Mouse (Mus musculus): ENCODE measurements around the gene Tex45. TPM values are rescaled to one million over a fixed set of nuclear protein-coding genes. Genes with fewer than 3 reads are reported as not detected.

The Tex45 gene
- total RNA-seq, 2 experiments from 2014 or later = not detected

DNA sequence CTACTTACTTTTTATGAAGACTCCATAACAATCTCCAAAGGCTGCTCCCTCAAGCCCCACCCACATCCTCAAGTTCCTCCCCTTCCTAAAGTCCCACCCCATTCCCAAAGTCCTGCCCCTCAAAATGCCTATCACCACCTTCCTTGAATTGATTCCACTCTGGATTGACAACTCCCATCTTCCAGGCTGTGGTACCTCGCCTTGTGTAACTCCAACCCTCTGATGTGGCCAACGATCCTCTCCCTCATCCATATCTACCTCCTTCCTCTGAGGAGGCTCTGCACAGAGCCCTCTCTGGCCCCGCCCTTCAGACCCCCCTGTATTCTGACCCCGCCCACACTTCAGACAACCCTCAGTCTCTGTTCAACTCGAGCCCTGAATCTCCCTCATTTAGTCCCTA is 14.5 kb downstream of the Tex45 start:
- DNase-seq = no peak

DNA sequence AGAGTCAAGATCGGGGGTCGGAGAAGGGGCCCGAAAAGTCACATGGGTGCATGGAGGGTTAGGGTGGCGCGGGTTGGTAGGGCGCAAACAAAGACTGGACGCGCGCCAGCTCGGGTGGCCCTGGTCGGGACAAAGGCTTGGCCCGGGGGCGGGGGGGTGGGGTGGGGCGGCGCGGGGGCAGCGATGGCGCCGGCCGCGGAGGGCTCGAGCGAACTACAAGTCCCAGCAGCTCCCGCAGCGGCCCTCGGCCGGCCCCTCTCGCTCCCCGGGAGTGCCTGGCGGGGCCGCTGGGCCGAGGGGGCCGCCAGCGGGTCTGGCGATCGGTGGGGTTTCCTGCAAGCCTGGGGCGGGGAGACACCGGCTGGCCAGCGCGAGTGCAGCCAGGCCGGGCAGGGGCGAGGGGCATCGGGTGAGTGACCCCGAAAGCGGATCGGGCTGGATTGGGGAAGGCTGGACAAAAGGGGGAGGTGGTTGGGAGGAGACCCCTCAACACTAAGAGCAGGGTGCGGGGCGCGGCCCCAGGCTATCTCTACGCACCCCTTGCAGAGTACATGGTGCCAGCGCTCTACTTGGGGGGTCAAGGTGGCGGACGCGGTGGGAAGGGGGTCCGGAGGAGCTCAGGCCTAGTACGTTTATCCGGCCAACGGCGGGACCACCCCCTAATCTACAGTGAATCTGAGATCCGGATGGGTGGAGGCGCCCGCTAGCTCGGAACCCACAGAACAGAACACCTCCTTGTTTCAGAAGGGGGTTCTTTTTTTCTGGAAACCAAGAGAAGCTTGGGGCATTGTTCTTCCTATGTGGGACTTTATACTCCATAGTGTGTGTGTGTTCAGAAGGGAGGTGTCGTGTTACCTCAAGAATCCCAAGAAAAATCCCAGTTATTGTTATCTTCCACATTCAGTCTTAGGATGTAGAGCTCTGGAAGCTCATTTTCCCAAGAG is 22.5 kb downstream of the Tex45 start, which contains the start of gene Zfp358:
TSS of gene Zfp358 (plus strand) at position 238 of the 944 bp plus-strand sequence.
- DNase-seq = peak; percentile 80

DNA sequence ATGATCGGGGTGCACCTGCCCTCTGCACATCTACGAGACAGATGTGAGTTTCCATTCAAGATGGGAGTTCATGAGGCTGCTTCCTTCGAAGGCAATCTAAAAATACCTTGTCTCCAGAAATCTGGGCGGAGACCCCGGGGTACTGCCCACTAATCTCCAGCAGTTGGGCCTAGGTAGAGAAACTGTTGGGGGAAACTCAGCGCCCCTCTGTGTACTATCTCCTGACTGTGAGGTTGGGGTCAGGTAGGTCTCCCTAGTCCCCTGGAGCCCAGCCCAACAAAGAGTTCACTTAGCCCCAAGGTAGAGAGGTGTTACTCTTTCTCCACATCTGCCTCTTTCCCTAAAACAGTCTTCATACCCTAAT is 23.2 kb downstream of the Tex45 start:
- no peak for DNase-seq

DNA sequence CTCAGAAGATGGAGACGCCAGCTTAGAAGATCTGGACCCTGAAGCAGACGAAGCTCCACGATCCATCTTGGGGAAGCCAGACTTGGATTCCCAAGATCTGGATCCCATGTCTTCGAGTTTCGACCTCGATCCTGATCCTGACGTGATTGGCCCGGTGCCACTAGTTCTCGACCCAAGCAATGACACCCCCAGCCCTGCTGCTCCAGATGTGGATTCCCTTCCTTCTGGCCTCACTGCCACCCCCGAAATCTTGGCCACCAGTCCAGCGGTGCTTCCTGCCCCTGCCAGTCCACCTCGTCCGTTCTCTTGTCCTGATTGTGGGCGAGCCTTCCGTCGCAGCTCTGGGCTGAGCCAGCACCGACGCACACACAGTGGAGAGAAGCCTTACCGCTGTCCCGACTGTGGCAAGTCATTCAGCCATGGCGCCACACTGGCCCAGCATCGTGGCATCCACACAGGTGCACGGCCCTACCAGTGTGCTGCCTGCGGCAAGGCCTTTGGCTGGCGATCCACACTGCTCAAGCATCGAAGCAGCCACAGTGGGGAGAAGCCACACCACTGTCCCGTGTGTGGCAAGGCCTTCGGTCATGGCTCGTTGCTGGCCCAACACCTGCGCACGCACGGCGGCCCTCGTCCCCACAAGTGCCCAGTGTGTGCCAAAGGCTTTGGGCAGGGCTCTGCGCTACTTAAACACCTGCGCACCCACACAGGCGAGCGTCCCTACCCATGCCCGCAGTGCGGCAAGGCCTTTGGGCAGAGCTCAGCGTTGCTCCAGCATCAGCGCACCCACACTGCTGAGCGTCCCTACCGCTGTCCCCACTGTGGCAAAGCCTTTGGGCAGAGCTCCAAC is 25.1 kb downstream of the Tex45 start:
- DNase-seq = no peak

DNA sequence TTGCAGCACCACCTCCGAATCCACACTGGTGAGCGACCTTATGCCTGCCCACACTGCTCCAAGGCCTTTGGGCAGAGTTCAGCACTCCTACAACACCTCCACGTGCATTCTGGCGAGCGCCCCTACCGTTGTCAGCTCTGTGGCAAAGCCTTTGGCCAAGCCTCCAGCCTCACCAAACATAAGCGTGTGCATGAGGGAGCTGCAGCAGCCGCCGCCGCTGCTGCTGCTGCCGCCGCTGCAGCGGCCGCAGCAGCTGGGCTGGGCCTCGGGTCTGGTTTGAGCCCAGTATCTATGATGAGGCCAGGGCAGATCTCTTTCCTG is 25.7 kb downstream of the Tex45 start:
- DNase-seq = no peak

GRCm38 (mm10) chr8:3498583-3498982 is 27.9 kb downstream of the Tex45 start:
- DNase-seq = no peak

- DNase-seq = no peak
Measured at GRCm38 (mm10) chr8:3499751-3500150, 29.1 kb downstream of the Tex45 start.

DNA sequence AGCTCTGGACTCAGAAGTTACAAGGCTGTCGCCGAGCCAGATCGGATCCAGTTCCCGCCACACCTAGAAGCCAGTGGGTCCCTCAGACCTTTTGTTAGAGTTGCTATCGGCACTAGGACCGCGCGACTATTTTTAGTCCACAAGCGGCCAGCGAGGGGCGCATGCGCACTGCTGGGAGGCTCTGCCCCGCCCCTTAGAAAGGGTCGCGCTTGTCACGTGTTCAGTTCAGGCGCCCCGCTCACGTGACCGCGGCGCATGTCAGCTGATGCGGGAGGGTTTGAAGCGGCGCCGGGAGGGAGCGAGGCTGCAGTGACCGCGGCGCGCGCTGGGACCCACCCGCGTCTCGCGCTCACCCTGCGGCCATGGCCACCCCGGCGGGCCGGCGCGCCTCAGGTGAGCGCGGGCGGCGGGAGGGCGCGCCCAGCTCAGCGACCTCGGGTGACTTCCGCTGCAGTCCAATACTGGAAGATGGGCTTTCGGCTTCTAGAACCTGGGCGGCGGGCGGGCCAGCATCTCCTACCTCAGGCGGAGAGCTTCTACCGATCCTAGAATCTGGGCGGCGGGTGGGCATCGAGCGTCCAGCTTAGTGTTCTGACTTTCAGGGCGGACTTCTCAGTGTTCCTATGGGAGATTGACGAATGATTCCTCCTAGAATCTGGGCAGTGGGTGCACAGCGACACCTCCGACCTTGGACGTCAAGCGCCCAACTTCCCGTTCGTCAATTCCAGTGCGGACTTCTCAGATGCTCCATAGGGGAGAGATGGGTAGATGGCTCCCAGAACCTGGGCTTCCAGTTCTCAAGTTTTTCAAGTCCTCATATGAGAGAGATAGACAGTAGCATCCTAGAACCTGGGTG is 29.8 kb downstream of the Tex45 start, which contains the start of gene Mcoln1:
TSS of gene Mcoln1 (plus strand) at position 223 of the 856 bp plus-strand sequence.
- DNase-seq = peak; percentile 97

DNA sequence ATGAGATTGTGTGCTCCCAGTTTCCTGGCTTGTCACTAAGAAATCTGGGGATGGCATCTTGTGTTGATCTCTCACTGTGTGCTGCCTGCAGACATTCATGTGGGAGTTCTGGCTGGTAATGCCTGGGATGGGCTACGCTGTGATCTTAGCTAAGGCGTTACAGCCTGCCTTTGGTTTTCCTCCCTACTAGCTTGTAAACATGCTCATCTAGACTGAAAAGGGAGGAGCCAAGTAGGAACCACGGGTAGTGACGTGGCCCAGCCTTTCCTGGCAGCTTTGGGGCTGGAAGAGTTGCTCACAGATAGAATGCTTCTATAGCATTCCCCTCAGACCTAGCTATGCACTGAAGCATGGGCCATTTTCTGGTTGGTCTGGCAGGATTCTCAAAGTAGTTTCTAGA is 31.6 kb downstream of the Tex45 start:
- DNase-seq = no peak

GRCm38 (mm10) chr8:3507979-3508754 is 37.5 kb downstream of the Tex45 start:
- DNase-seq = no peak

- DNase-seq = no peak
Measured at GRCm38 (mm10) chr8:3514681-3515247, 44.1 kb downstream of the Tex45 start.

DNA sequence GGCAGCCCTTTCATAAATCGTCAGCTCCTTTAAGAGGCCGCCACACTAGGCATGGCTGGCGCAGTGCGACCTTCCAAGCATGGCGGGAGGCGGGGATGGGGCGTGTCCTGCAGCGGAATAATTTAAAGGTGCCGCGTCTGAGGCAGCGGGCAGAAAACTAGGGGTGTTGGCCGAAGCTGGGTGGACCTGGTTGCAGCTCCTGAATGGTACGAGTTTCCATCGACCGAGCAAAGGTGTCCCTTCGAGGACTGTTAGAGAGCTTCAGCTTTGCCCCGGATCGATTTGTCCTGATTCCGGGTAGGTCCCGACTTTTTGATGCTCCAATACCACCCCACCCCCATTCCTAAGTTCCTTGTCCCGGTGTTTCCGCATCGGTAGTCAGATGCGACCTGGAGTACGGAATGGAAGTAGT is 44.6 kb downstream of the Tex45 start, which contains the start of gene Pnpla6:
TSS of gene Pnpla6 (plus strand) at position 125 of the 412 bp plus-strand sequence.
- DNase-seq = peak; percentile 86

DNA sequence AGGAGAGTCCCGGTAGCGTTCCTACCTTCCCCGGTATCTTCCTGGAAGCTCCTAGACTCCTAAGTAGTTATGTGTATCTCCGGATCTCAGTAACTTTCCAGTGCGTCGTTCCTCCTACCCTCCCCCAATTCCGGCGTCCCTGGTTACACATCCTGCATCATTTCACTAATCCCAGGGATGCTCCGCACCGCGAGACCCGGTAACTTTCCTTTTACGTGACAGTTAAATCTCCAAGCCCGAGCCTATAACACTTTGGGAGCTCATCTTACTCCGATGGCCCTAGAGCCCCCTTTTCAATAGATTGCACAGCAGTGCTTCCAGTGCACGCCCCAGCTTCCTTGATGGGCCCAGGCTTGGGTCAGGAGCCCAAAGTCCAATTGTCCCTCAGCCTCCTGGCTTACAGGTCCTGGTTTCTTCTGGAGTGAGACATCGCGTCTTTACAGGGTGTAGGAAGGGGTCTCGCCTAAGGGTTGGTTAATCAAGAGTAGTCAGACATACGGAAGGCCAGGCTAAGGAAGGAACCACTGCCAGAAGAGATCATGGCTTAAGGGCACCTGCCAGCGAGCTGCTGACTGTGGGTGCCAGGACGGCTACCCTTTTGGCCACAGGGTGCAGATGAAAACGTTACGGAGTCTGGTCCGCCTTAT is 45.2 kb downstream of the Tex45 start:
- DNase-seq = no peak

DNA sequence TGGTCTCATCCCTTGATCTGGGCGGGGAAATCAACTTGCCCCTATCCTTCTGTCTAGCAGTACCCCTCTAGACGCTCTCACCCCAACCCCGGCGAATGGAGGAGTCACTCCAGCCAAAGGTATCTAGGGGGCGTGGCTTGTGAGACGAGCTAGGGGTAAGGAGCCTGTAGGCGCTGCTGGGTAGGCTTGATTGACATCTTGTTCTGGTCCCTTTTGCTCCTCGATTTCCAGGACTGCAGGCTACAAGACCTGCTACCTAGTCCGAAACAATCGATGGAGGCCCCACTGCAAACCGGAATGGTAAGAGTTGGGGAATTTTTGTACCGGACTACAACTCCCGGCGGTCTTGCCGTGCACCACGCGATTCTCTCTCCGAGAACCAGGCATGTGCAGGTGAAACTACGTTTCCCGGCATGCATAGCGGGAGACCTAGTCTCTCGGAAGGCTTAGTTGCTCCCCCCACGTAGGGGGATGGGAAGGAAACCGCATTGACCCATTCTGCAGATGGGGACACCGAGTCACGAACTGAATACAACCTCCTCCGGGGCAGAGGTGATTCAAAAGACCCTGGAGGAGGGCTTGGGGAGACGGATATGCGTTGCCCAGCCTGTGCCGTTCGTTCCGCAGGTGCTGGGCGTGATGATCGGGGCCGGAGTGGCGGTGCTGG is 45.9 kb downstream of the Tex45 start:
- peak; percentile 91 for DNase-seq

- peak; percentile 26 for DNase-seq
Measured at GRCm38 (mm10) chr8:3517117-3517495, 46.4 kb downstream of the Tex45 start.

DNA sequence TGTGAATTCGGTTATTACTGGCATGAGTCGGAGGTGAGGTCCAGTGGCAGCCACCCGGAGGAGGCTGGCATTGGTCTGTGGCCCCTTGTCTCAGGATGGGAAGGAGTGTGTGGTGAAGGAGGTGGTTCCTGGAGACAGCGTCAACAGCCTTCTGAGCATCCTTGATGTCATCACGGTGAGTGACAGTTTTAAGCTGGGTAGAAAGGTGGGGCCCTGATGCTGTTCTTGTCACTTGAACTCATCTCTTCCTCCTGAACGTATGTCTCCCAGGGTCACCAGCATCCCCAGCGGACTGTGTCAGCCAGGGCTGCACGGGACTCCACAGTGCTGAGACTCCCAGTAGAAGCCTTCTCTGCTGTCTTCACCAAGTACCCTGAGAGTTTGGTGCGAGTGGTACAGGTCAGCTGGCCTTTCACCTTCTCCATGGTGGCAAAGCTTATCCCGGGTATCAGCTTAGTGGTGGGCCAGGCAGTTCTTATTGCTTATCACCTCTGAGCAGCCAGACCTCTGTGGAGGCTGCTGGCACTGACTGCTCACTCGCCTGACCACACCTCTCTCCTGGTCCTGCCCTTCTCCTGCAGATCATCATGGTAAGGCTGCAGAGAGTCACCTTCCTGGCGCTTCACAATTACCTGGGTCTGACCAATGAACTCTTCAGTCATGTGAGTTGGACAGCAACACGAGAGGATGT is 51.5 kb downstream of the Tex45 start:
- no peak for DNase-seq

- no peak for DNase-seq
Measured at GRCm38 (mm10) chr8:3530816-3531215, 60.2 kb downstream of the Tex45 start.

DNA sequence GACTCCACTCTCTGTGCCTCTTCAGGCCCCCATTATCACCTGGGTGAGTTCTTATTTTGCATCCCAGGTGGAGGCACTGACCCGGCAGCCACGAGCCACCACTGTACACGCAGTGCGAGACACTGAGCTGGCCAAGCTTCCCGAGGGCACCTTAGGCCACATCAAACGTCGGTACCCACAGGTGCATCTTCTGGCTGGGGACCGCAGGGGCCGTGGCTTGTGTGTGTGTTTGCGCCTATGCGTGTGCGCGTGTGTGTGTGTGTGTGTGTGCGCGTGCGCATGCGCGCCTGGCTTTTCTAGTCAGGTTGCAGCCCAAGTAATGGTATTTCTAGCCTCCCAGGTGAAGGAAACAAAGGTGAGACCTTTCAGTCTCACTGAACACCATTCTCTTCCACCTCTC is 61.3 kb downstream of the Tex45 start:
- DNase-seq = no peak

Measured in gastrocnemius, postnatal 25 days (tissue).